Comparison of ENCODE assay signal across 40 mouse cellular contexts in genomic region chr5:145088186-145088585, GRCm38 (mm10). TPM values are rescaled to one million over a fixed set of nuclear protein-coding genes. Genes with fewer than 3 reads are reported as not detected.
DNase-seq lines count a peak whose midpoint lies in the region; ATAC-seq and TF ChIP-seq lines count a peak whose summit lies in the region.
"Had no signal": no experiment of that assay in that cellular context is flagged by ENCODE, and none has a peak within 500 bp of the region (broad histone marks: within the 10 kb centered on the region; RNA-seq: fewer than 3 reads in every experiment).

No protein-coding gene starts in this region.

- peaks cover 22% of the 10 kb centered on the region for H3K4me1 ChIP-seq in hindbrain, embryonic 13.5 days (replicated peaks)

- no peak for DNase-seq in layer of hippocampus, adult 2 months (ENCODE audit: low spot score in 2 of 2)
- DNase-seq in layer of hippocampus, postnatal 14 days (ENCODE audit: low spot score in 2 of 2), result no peak
- DNase-seq in A20 (ENCODE audit: low read depth, low spot score) (peak; percentile 22), ES-CJ7 (ENCODE audit: low read depth, low spot score) (peak; percentile 36), ZHBTc4 (ENCODE audit: low read depth, low spot score) (peak; percentile 49)
- DNase-seq in frontal cortex, postnatal 36 days (ENCODE audit: low spot score in 2 of 2), result no peak
- no peak for DNase-seq in left cerebral cortex, postnatal 36 days (ENCODE audit: low spot score in 2 of 2)
- DNase-seq: adrenal gland, postnatal 14 days; cerebellum, adult 11 months; cerebellum, adult 9-10 months; gastrocnemius, postnatal 10 days; kidney, adult 11 months; kidney, postnatal 25 days; layer of hippocampus, postnatal 36 days; right cerebral cortex, adult 18-20 months had no signal

- H3K4me3 ChIP-seq in layer of hippocampus, adult 2 months, result no peak overlapping the region
- H3K4me3 ChIP-seq in hindbrain, embryonic 13.5 days, result no peak overlapping the region
- H3K4me3 ChIP-seq: embryonic facial prominence, embryonic 13.5 days; forebrain, embryonic 10.5 days; heart, embryonic 10.5 days; heart, embryonic 15.5 days; limb, embryonic 12.5 days; midbrain, embryonic 13.5 days had no signal

- H3K4me2 ChIP-seq in hindbrain, embryonic 13.5 days, result no peak overlapping the region
- H3K4me2 ChIP-seq: embryonic facial prominence, embryonic 13.5 days; heart, embryonic 15.5 days; hindbrain, embryonic 14.5 days; limb, embryonic 12.5 days; liver, embryonic 11.5 days; midbrain, embryonic 13.5 days had no signal

- TF ChIP-seq CTCF in layer of hippocampus, adult 2 months (conservative IDR thresholded peaks at IDR 0.05), result peak; percentile 58

- H3K27ac ChIP-seq in layer of hippocampus, adult 2 months, result peak overlapping the region; percentile 83
- H3K27ac ChIP-seq in hindbrain, embryonic 13.5 days, result no peak overlapping the region
- H3K27ac ChIP-seq: embryonic facial prominence, embryonic 13.5 days; forebrain, embryonic 10.5 days; heart, embryonic 10.5 days; heart, embryonic 15.5 days; hindbrain, embryonic 14.5 days; limb, embryonic 12.5 days; macrophage; midbrain, embryonic 13.5 days had no signal

- no peak for ATAC-seq in hindbrain, embryonic 13.5 days (ENCODE audit: low FRiP score)
- ATAC-seq: forebrain, embryonic 16.5 days; inflammation-experienced regulatory T-cells, adult 6 months; midbrain, embryonic 13.5 days had no signal

- 97% methylated on average over 2 of the region's 2 CpGs for WGBS in hindbrain, embryonic 13.5 days

- no peaks in the 10 kb centered on the region for H3K27me3 ChIP-seq in hindbrain, embryonic 13.5 days
- H3K27me3 ChIP-seq: embryonic facial prominence, embryonic 13.5 days; heart, embryonic 15.5 days; limb, embryonic 12.5 days; midbrain, embryonic 13.5 days had no signal

- no peaks in the 10 kb centered on the region for H3K9me3 ChIP-seq in hindbrain, embryonic 13.5 days
- H3K9me3 ChIP-seq: embryonic facial prominence, embryonic 13.5 days; forebrain, embryonic 10.5 days; heart, embryonic 10.5 days; heart, embryonic 15.5 days; limb, embryonic 12.5 days; midbrain, embryonic 13.5 days had no signal

- no peak overlapping the region for H3K9ac ChIP-seq in hindbrain, embryonic 13.5 days
- H3K9ac ChIP-seq: embryonic facial prominence, embryonic 13.5 days; heart, embryonic 15.5 days; hindbrain, embryonic 14.5 days; limb, embryonic 12.5 days; midbrain, embryonic 13.5 days had no signal

- peaks cover 29% of the 10 kb centered on the region for H3K36me3 ChIP-seq in hindbrain, embryonic 13.5 days

- intact Hi-C loops in left cerebral cortex, postnatal 36 days (cut with DNase I), result no loop called here

RNA-seq across cellular contexts. Expression of gene Kpna7, which starts 4.4 kb away (rescaled TPM):
- total RNA-seq in layer of hippocampus, adult 2 months (2021), result not detected
- total RNA-seq in layer of hippocampus, postnatal 14 days (2021), result not detected
- not detected in 2 replicates for polyA plus RNA-seq in hindbrain, embryonic 13.5 days (2015; fragmentation: Nextera tagmentation; extraction: Ambion mirVana)
- total RNA-seq in left cerebral cortex, postnatal 36 days (2021), result not detected
- total RNA-seq: adrenal gland, postnatal 14 days; common myeloid progenitor, adult 5-6 weeks; gastrocnemius, postnatal 10 days; granulocyte monocyte progenitor cell, adult 5-6 weeks; heart, postnatal 25 days; layer of hippocampus, adult 8-10 months; layer of hippocampus, postnatal 36 days; left cerebral cortex, postnatal 14 days; megakaryocyte-erythroid progenitor cell, adult 5-6 weeks; neutrophil, adult 5-6 weeks had no signal
- polyA plus RNA-seq: embryonic facial prominence, embryonic 13.5 days; forebrain, embryonic 10.5 days; forebrain, embryonic 16.5 days; heart, embryonic 10.5 days; heart, embryonic 15.5 days; hindbrain, embryonic 14.5 days; inflammation-experienced regulatory T-cells, adult 6 months; kidney, embryonic 14.5 days; lung, embryonic 16.5 days; macrophage; midbrain, embryonic 13.5 days; neural tube, embryonic 11.5 days; spleen, adult 2 months; stomach, embryonic 14.5 days had no signal

RNA-seq across cellular contexts. Expression of gene Arpc1a, which starts 4.6 kb away (rescaled TPM):
- 100 to 1,000 TPM; 252 to 255 TPM for total RNA-seq in layer of hippocampus, adult 2 months (2021)
- 100 to 1,000 TPM; 226 to 230 TPM for total RNA-seq in layer of hippocampus, postnatal 14 days (2021)
- 249 and 252 TPM in 2 replicates for polyA plus RNA-seq in hindbrain, embryonic 13.5 days (2015; fragmentation: Nextera tagmentation; extraction: Ambion mirVana)
- 100 to 1,000 TPM; 194 to 211 TPM for total RNA-seq in left cerebral cortex, postnatal 36 days (2021)

RNA-seq across cellular contexts. Expression of gene Arpc1b, which starts 25.8 kb away (rescaled TPM):
- total RNA-seq in layer of hippocampus, adult 2 months (2021), result 10 to 100 TPM; 17.7 to 19.4 TPM
- total RNA-seq in layer of hippocampus, postnatal 14 days (2021), result 10 to 100 TPM; 41.3 to 48.7 TPM
- polyA plus RNA-seq in hindbrain, embryonic 13.5 days (2015; fragmentation: Nextera tagmentation; extraction: Ambion mirVana), result 81.4 TPM in 2 replicates
- total RNA-seq in left cerebral cortex, postnatal 36 days (2021), result 10 to 100 TPM; 23.6 to 24.1 TPM

RNA-seq across cellular contexts. Expression of gene 1700018F24Rik, which starts 45.4 kb away (rescaled TPM):
- total RNA-seq in layer of hippocampus, adult 2 months (2021), result not detected
- total RNA-seq in layer of hippocampus, postnatal 14 days (2021), result not detected
- polyA plus RNA-seq in hindbrain, embryonic 13.5 days (2015; fragmentation: Nextera tagmentation; extraction: Ambion mirVana), result not detected in 2 replicates
- total RNA-seq in left cerebral cortex, postnatal 36 days (2021), result not detected
- total RNA-seq: adrenal gland, postnatal 14 days; common myeloid progenitor, adult 5-6 weeks; gastrocnemius, postnatal 10 days; granulocyte monocyte progenitor cell, adult 5-6 weeks; heart, postnatal 25 days; layer of hippocampus, adult 8-10 months; layer of hippocampus, postnatal 36 days; left cerebral cortex, postnatal 14 days; megakaryocyte-erythroid progenitor cell, adult 5-6 weeks; neutrophil, adult 5-6 weeks had no signal
- polyA plus RNA-seq: embryonic facial prominence, embryonic 13.5 days; forebrain, embryonic 10.5 days; forebrain, embryonic 16.5 days; heart, embryonic 10.5 days; heart, embryonic 15.5 days; hindbrain, embryonic 14.5 days; inflammation-experienced regulatory T-cells, adult 6 months; kidney, embryonic 14.5 days; limb, embryonic 12.5 days; liver, embryonic 11.5 days; liver, embryonic 16.5 days; macrophage; midbrain, embryonic 13.5 days; neural tube, embryonic 11.5 days; spleen, adult 2 months; stomach, embryonic 14.5 days had no signal

RNA-seq across cellular contexts. Expression of gene Pdap1, which starts 51.9 kb away (rescaled TPM):
- 10 to 100 TPM; 95.2 to 97.8 TPM for total RNA-seq in layer of hippocampus, adult 2 months (2021)
- total RNA-seq in layer of hippocampus, postnatal 14 days (2021), result 100 to 1,000 TPM in 1 of 2 experiments, 10 to 100 TPM in 1; 99.5 to 114 TPM
- 136 and 140 TPM in 2 replicates for polyA plus RNA-seq in hindbrain, embryonic 13.5 days (2015; fragmentation: Nextera tagmentation; extraction: Ambion mirVana)
- 100 to 1,000 TPM in 1 of 2 experiments, 10 to 100 TPM in 1; 93.9 to 102 TPM for total RNA-seq in left cerebral cortex, postnatal 36 days (2021)

Comparison
In these comparisons a context has a peak if more than half of its experiments do, and no peak if none do; other contexts are left out.
1. DNase-seq: peak in A20 (single experiment), ES-CJ7 (single experiment) and ZHBTc4 (single experiment); none in layer of hippocampus, adult 2 months (0 of 2), layer of hippocampus, postnatal 14 days (0 of 2), frontal cortex, postnatal 36 days (0 of 2) and left cerebral cortex, postnatal 36 days (0 of 2).